Mouse (Mus musculus): Measurements from ENCODE around the gene Trim26. TPM values are rescaled to one million over a fixed set of nuclear protein-coding genes. Genes with fewer than 3 reads are reported as not detected.

Gene Trim26
- 125 TPM for total RNA-seq (2023)

GRCm38 (mm10) chr17:36836874-36837647, at the start of gene Trim26:
Gene Trim26, plus strand, starts transcription at chr17:36837134.

DNA sequence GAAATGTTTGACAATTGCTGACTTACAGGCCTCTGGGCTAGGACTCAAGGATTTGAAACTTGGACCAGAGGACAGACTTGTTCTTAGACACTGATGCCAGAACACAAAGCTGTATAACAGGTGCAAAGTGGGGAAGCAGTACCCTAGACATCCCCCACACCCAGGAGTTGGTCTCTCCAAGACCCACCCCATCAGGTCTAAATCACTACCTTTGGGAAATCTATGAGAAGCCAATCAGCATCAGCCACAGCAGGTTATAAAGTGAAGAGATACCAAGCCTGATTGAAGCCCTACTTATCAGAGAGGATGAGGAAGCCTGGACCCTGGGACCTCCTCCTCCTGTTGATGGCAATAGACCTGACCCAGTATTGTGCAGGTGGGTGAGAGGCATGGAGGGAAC, 25.1 kb upstream of the Trim26 start, which contains the start of gene H2-M10.6:
H2-M10.6 (plus strand) TSS at position 301 of the 400 bp plus-strand sequence.

GRCm38 (mm10) chr17:36866719-36867527, 30.0 kb downstream of the Trim26 start, which contains the start of gene Trim15:
Gene Trim15, minus strand, starts transcription at chr17:36867210.

DNA sequence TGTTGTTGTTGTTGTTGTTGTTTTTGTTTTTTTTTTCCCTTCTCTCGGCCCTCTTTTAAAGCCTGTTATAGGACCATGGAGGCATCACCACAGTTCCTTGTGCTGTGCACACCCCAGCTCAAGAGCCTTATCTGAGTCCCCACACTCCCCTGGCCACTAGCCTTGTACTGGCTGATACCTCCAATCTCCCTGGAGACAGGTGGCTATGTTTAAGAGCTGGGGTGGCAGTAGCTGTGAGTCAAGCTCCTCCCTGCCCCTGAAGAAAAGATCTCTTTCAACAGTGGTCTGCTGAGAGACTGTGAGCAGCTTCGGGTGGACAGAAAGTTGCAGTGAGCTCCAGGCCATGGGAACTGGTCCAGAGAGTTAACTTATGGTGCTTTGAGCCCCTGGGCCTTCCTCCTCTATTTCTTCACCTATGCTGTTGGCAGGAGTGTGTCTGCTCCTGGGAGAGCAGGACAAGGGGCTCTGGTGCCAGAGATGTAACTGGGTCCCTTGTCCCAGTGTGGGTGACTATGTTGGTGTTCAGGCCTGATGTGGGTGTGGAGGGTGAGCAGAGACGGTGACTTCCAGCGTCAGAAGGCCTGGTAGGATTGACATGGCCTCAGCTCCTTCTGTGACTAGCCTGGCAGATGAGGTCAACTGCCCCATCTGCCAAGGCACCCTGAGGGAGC, 32.5 kb downstream of the Trim26 start, which contains the start of gene Trim10:
Trim10 (plus strand) TSS at position 291 of the 671 bp plus-strand sequence.

DNA sequence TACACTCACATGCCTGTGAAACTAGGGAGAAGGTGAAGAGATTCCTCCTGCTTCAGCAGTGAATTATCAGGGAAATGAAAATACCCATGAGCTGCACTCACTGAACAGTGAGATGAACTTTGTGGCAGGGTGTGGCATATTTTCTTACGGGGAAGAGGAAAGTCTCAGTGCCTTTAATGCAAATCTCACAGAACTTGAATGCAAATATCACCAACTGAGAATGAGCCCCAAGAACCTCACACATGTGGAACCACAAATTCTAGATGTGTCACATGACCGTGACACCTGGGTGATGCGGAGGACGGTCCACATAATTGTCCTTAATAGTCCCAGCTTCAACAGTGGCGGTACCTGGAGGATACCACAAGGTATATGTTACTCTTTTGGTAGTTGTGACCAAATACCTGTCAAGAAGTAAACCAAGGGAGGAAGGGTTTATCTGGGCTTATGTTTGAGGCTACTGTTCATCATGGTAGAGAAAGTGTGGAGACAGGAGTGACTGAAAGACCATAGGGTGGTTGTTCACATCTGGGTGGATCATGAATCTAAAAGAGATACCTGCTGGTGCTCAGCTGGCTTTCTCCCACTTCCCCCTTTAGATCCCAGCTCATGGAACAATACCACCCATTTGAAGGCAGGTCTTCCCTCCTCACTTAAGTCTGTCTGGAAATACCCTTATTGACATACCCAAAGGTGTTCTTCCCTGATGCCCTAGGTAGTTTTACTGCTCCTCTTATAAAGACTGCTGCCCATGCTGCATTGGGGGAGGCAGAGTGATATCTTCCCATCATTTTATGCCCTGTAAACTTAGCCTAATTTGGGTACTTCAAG, 53.4 kb downstream of the Trim26 start, which contains the start of gene Trim40:
Trim40 (minus strand) TSS at position 51 of the 831 bp plus-strand sequence.

DNA sequence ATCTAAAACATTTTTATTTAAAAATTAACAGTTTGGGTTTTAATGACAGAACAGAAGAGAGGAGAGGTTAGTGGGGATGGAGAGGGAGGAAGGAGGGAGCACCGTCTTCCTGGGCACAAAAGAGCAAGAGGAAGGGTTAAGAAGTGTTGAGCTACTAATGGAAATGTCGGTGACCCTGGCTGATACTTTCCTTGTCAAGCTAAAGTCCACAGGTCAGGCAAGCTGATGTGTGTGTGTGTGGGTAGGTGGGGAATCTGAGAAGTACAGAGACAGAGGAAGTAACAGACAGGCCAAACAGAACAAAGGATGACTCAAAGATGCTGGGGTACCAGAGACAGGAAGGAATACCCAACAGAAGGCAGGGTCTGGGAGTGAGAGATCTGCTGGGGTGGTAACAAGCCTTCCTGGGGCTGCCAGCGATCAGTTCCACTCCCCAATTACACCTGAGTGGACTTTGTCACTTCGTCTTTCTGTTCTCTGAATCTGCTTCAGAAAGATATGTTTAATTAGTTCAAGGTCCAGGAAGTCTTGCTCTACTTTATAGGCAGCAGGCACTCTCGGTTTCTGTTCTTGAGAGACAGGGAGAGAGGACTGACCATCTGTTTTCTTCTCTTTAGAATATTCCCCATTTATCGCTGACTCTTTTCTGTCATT, 60.7 kb downstream of the Trim26 start, which contains the start of gene Trim31:
Trim31 (plus strand) TSS at position 567 of the 654 bp plus-strand sequence.

Other genes with a start within 250 kb of the Trim26 start
- gene H2-M9, start 194.5 kb upstream of the Trim26 start, total RNA-seq (2023) = not detected
- not detected for gene H2-M1, start 164.9 kb upstream of the Trim26 start, total RNA-seq (2023)
- not detected for gene H2-M10.5, start 64.2 kb upstream of the Trim26 start, total RNA-seq (2023)
- not detected for gene H2-M10.6, start 25.0 kb upstream of the Trim26 start, total RNA-seq (2023)
- not detected for gene Trim15, start 30.1 kb downstream of the Trim26 start, total RNA-seq (2023)
- gene Trim10, start 32.4 kb downstream of the Trim26 start, total RNA-seq (2023) = 2.6 TPM
- not detected for gene Trim40, start 53.0 kb downstream of the Trim26 start, total RNA-seq (2023)
- not detected for gene Trim31, start 61.0 kb downstream of the Trim26 start, total RNA-seq (2023)
- 1.4 TPM for gene Rnf39, start 105.8 kb downstream of the Trim26 start, total RNA-seq (2023)
- 70.8 TPM for gene Ppp1r11, start 114.6 kb downstream of the Trim26 start, total RNA-seq (2023)
- 64.3 TPM for gene Znrd1, start 121.4 kb downstream of the Trim26 start, total RNA-seq (2023)
- 1.7 TPM for gene Znrd1as, start 121.5 kb downstream of the Trim26 start, total RNA-seq (2023)
- gene 2410137M14Rik, start 144.1 kb downstream of the Trim26 start, total RNA-seq (2023) = not detected
- not detected for gene H2-M5, start 152.4 kb downstream of the Trim26 start, total RNA-seq (2023)
- gene Zfp57, start 164.0 kb downstream of the Trim26 start, total RNA-seq (2023) = not detected
- not detected for gene Mog, start 186.3 kb downstream of the Trim26 start, total RNA-seq (2023)
- 112 TPM for gene Gabbr1, start 208.8 kb downstream of the Trim26 start, total RNA-seq (2023)